Comparison of ENCODE assay signal across 9 mouse cellular contexts in genomic region chrX:153174786-153175185, GRCm38 (mm10). TPM values are rescaled to one million over a fixed set of nuclear protein-coding genes. Genes with fewer than 3 reads are reported as not detected.
DNase-seq lines count a peak whose midpoint lies in the region; ATAC-seq lines count a peak whose summit lies in the region.
"Had no signal": no experiment of that assay in that cellular context is flagged by ENCODE, and none has a peak within 500 bp of the region (broad histone marks: within the 10 kb centered on the region; RNA-seq: fewer than 3 reads in every experiment).

No protein-coding gene starts in this region.

- no peaks in the 10 kb centered on the region for H3K36me3 ChIP-seq in kidney, embryonic 16.5 days (ENCODE audit: insufficient read depth, low read length)

- no peak for ATAC-seq in kidney, embryonic 16.5 days (ENCODE audit: low FRiP score, low TSS enrichment)

- no peak overlapping the region for H3K9ac ChIP-seq in kidney, embryonic 16.5 days (replicated peaks; ENCODE audit: low read length)

- no peak overlapping the region for H3K4me2 ChIP-seq in kidney, embryonic 16.5 days (replicated peaks; ENCODE audit: low read depth, low read length)

- 10% methylated on average over 1 of the region's 1 CpGs for WGBS in kidney, embryonic 16.5 days

- no peaks in the 10 kb centered on the region for H3K27me3 ChIP-seq in kidney, embryonic 16.5 days (ENCODE audit: insufficient read depth, low read length)

- no peaks in the 10 kb centered on the region for H3K9me3 ChIP-seq in kidney, embryonic 16.5 days (ENCODE audit: low read length)

- H3K27ac ChIP-seq in kidney, embryonic 16.5 days (ENCODE audit: low read length) = no peak overlapping the region

- no peak overlapping the region for H3K4me3 ChIP-seq in kidney, embryonic 16.5 days (ENCODE audit: low read length)

- DNase-seq in adrenal gland, postnatal 10 days = peak; percentile 24
- DNase-seq in adrenal gland, adult 2 months = no peak
- DNase-seq in kidney, adult 9 months = peak; percentile 2
- peak; percentile 36 for DNase-seq in R1 (ENCODE audit: low read depth, low spot score)
- DNase-seq in lung, postnatal 10 days = peak; percentile 3
- DNase-seq in heart, adult 18-20 months = no peak
- no peak for DNase-seq in left cerebral cortex, adult 9 months (ENCODE audit: low spot score in 2 of 2)

- H3K4me1 ChIP-seq in kidney, embryonic 16.5 days (ENCODE audit: insufficient read depth, low read length) = no peaks in the 10 kb centered on the region

RNA-seq across cellular contexts. Expression of gene Rragb, which starts 35.0 kb away (rescaled TPM):
- 1 to 10 TPM; 9.6 TPM for total RNA-seq in adrenal gland, postnatal 10 days (2021)
- 10 to 100 TPM in 1 of 2 experiments, 1 to 10 TPM in 1; 6.4 to 13.2 TPM for total RNA-seq in adrenal gland, adult 2 months (2021)
- 2.3 and 3.7 TPM in 2 replicates for polyA plus RNA-seq in adrenal gland, adult 2 months (2012; rRNA removed)
- polyA plus RNA-seq in kidney, embryonic 16.5 days (2015; fragmentation: Nextera tagmentation; extraction: Ambion mirVana) = 1.7 and 2.4 TPM in 2 replicates
- 1 to 10 TPM; 4.3 to 5.3 TPM for total RNA-seq in heart, adult 18-20 months (2021)

RNA-seq across cellular contexts. Expression of gene Foxr2, which starts 56.2 kb away (rescaled TPM):
- not detected for total RNA-seq in adrenal gland, postnatal 10 days (2021)
- not detected for total RNA-seq in adrenal gland, adult 2 months (2021)
- polyA plus RNA-seq in adrenal gland, adult 2 months (2012; rRNA removed) = 0.03 TPM in 1 of 2 replicates, not detected in the other
- polyA plus RNA-seq in kidney, embryonic 16.5 days (2015; fragmentation: Nextera tagmentation; extraction: Ambion mirVana) = 0.07 and 0.08 TPM in 2 replicates
- total RNA-seq in heart, adult 18-20 months (2021) = not detected
- polyA plus RNA-seq: embryonic facial prominence, embryonic 14.5 days had no signal

Comparison
In these comparisons a context has a peak if more than half of its experiments do, and no peak if none do; other contexts are left out.
1. DNase-seq: peak in adrenal gland, postnatal 10 days (single experiment), kidney, adult 9 months (single experiment), R1 (single experiment) and lung, postnatal 10 days (single experiment); none in adrenal gland, adult 2 months (single experiment), heart, adult 18-20 months (0 of 2) and left cerebral cortex, adult 9 months (0 of 2).